Mouse (Mus musculus): ENCODE results near the gene Gm14296. TPM values are rescaled to one million over a fixed set of nuclear protein-coding genes. Genes with fewer than 3 reads are reported as not detected.
"Not testable (repeated sequence)": the region's sequence is repeated elsewhere in the genome, so short reads cannot be mapped to it uniquely, and the experiment has no call there.

The Gm14296 gene
- 1 to 10 TPM; 3.0 to 6.0 (median 4.2) TPM for total RNA-seq (2022)

DNA sequence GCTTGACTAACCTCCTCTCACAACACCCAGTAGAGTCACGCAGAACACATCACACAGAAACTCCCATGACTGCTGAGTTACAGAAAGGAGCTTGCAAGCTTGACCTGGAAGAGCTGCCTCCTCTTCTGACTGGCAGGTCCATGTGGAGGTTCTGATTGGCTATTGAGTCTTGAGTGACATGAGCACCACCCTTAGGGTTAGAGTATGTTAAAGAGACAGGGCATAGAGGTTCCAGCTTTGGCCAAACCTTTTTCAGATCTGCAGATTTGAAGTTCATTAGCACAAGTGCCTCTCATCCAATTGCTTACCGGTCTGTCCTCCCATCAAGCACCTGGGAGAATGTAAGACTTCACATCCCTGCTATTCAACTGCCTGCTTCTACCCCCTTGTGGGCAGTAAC lies at the start of gene Gm14296:
TSS of gene Gm14296 (minus strand) at position 101 of the 400 bp plus-strand sequence.
- not testable (repeated sequence) for DNase-seq (ENCODE audit: low spot score)

DNA sequence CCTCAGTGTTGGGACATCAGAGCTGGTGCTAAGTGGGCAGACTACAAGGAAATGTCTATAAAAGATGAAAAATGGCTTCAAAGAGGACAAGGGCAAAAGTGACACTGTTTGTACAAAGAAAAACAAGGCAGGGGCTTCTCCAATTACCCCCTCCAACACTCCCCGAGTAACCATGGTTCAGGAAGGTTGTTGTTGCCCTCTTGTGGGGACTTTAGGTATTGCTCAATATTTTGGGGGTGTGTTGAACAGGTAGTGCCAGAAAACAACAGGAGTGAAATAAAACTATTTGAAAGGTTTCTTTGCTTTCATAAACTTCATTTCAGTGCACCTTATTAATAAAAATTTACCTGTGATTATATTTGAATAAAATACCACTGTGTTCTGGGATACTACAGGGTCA lies 22.1 kb downstream of the Gm14296 start:
- not testable (repeated sequence) for DNase-seq (ENCODE audit: low spot score)

Other genes with a start within 250 kb of the Gm14296 start
- 1 to 10 TPM; 4.8 to 7.5 (median 5.8) TPM for gene Gm14305, start 219.5 kb downstream of the Gm14296 start, total RNA-seq (2022)
- gene Gm14295, start 129.2 kb downstream of the Gm14296 start, total RNA-seq (2022) = 10 to 100 TPM in 2 of 4 experiments, 1 to 10 TPM in 2; 8.7 to 14.4 (median 9.8) TPM
- gene Gm14408, start 96.7 kb downstream of the Gm14296 start, total RNA-seq (2022) = not detected
- 10 to 100 TPM; 49.1 to 67.6 (median 55.6) TPM for gene Gm14419, start 73.1 kb upstream of the Gm14296 start, total RNA-seq (2022)
- under 1 TPM; 0.29 to 0.72 (median 0.59) TPM for gene Gm14401, start 146.5 kb upstream of the Gm14296 start, total RNA-seq (2022)